Mouse (Mus musculus) testis, postnatal 10 days (tissue): ENCODE results near the gene Rpp21.

Experiments
- DNase-seq: peaks from one replicate; pipeline ENCODE4 v3.0.0; 2021; ENCODE audit warnings: low spot score

Gene Rpp21

DNA sequence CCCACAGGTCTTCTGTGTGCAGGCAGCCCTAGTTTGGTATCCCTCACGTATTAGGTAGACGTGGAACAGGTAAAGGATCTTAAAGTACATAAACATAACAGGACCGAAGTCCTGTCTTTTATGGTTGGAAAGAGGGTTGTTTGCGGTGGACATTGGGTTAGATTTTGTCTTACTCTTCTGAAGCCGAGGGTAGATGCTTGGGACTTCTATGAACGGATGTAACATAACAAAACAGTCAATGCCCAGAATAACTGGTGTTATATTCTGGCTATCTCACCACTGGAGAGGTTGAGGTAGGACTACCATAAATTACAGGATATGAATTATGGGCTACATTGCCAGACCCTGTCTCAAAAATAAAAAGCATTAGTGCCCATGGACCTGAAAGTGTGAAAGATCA is at the start of gene Rpp21:
Rpp21 (minus strand) TSS at position 101 of the 400 bp plus-strand sequence.
- no peak for DNase-seq

DNA sequence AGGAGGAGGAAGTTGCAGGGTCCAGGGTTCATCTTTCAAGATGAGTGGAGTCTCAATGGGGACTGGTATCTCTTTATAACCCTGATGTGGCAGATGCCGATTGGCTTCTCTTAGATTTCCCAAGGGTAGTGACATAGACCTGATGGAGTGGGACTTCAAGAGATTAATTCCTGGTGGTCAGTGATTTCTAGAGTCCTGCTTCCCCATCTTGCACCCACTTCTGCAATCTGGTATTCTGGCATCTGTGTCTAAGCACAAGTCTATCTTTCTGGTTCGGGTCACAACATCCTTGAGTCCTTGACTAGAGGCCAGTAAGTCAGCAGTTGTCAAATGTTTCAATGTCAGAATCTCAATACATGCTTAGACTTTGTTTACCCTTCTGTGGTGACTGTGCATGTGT is 28.5 kb upstream of the Rpp21 start, which contains the start of gene H2-M10.2:
H2-M10.2 (minus strand) TSS at position 101 of the 400 bp plus-strand sequence.
- DNase-seq, result no peak

GRCm38 (mm10) chr17:36281521-36282245 is 23.8 kb upstream of the Rpp21 start:
- DNase-seq, result peak; percentile 7

DNA sequence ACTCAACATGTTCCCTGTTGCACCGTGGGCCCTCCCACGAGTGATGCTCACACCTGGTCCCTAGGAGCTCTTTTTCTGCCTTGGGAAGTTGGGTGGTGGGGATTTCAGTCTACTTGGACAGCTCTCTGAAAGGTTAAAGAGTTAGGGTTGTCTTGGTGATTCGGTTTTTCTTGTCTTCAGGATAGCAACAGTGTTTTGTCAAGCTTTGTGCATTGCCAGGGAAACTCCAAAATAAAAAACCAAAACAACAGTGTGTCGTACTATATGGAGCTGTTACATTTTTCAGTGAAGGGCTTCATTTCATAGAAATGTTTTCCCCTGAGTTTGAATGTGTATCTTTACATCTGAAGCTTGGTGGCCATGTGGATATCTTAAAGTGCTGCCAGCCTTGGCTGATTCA is 16.9 kb upstream of the Rpp21 start:
- no peak for DNase-seq

- no peak for DNase-seq
These were observed 15.9 kb upstream of the Rpp21 start for GRCm38 (mm10) chr17:36273796-36274195.

DNA sequence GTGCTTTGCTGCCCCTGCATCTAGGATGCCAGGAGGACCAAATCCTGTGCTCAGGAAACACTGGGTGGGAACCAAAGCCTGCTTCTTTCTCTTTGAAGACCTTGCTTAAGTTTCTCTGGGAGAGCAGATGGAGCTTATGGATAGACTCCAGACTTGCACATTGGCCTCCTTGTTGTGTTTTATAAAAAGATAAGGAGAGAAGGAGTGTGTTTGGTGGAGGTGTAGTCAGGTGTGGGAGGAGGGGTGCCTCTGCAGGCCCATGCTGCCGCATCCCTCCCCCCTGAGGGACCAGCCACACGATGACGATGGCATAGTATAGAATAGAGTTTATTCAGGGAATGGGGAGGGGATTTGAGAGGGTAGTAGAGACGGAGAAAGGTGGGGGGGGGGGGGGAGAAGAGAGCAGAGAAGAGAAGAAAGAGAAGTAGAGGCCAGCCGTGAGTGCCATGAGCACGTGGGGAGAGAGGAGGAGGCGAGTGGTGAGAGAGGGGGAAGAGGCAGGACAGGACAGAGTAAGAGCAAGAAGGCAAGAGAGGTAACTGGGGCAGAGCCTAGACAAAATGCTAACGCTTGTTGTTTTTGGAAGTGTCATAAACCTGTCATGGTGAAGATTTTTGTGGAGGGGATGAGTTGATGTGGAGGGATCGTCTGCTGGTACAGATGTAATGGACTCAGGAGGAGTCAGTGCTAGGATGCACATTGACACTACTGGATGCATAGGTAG is 14.9 kb upstream of the Rpp21 start:
- no peak for DNase-seq

GRCm38 (mm10) chr17:36271586-36272256 is 13.9 kb upstream of the Rpp21 start, which contains the start of gene Trim39:
TSS of gene Trim39 (minus strand) at chr17:36272247.
- DNase-seq, result no peak

- peak; percentile 91 for DNase-seq
These were observed 13.2 kb upstream of the Rpp21 start for GRCm38 (mm10) chr17:36270956-36271585.

DNA sequence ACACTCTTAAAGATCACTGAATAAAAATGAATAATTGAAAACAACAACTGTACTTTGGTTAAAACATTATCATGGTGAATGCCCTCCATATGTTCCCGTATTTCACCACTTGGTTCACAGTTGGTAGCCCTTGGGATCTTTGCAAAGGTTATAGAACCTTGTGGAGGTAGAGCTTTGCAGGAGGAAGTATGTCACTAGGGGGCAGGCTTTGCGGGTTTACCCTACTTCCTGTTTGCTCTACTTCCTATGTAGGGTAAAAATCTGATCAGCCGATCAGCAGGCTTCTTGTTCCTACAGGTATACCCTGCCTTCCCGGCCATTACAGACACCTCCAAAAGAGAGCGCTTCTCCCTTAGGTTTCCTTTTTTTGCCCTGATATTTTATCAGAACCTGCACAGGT is 8.0 kb upstream of the Rpp21 start:
- DNase-seq, result no peak

DNA sequence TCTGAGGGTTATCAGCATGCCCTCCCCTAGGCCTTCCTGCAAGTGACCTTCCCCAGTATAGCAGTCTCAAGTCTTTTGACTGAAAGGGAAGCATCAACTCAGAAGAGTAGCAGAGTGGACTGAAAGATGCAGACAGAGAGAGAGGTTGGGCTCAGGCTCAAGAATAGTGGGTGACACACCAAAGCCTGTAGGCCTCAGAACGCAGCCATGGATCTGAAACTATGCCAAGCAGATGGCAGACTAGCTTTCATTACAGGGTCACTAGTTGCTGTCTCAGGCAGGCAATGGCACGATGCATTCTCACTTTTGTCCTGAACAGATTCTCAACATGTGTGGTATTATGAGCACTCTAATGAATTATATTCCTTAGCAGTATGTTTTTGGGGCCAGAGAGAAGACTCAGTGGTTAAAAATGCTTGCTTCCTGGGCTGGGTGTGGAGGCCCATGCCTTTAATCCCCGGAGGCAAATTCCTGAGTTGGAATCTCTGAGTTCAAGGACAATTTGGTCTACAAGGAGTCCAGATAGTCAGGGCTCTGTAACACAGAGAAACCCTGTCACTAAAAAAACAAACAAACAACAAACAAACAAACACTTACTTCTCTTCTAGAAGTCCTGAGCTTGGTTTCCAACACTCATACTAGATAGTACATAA is 6.5 kb upstream of the Rpp21 start:
- DNase-seq, result no peak

DNA sequence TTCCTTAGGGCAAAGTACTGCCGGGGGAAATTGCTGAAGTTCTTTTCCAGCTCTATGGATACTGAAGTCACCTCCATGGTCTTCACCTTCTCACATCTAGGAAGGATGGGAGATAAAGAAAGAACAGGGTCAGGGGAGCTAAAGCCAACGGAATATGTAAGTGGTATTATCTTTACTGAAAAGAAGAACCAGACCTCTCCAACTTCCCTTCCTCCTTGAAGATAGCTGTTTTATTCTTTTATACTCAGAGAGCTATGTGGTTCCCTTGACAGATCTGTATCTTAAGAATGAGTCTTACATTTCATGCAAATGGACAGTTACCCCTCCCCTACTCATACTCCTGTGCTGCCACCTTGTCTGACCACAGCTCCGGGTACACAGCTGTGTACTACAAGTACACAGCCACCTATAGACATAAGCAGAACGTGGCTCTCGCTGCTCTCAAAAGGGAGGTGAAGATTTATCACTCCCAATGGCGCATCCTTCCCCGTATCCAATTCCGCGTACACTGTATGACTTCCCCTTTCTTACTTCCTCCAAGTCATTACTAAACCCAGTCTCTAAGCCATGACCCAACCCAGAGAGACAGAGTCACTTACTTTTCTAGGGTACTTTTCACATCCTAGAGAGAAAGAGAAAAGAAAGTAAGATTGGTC is 3.8 kb upstream of the Rpp21 start:
- no peak for DNase-seq

DNA sequence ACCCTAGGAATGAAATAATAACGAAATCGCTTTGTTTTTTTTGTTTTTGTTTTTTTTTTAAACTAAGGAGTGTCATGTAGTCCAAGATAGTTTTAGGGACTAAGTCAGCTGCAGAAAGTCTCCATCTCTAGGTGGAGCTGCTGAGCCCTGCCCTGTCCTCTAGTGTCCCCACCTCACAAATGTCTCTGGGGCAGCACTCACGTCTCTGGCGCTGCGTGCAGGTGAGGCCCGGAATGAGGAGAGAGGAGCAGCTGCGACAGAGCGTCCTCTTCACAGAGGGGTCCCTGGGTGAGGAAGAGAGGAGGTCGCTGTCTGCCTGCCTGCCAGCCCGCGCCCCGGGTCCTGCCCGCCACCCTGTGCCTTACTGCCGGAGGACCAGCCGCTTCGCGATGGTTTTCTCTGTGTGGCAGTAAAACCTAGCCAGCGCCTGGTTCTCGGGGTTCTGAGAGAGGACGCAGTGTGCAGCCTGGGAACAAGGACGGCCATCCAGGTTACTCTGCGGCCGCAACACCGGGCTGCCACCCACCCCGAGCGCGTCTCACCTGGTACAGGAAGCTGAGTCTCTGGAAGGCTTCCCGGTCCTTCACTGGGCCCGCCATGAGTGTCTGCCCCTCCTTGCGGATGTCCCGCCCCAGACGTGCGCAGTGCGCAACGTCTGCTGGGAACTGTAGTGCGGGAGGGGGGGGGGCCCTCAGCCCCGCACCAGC is 475 bp downstream of the Rpp21 start:
- DNase-seq, result peak; percentile 78

DNA sequence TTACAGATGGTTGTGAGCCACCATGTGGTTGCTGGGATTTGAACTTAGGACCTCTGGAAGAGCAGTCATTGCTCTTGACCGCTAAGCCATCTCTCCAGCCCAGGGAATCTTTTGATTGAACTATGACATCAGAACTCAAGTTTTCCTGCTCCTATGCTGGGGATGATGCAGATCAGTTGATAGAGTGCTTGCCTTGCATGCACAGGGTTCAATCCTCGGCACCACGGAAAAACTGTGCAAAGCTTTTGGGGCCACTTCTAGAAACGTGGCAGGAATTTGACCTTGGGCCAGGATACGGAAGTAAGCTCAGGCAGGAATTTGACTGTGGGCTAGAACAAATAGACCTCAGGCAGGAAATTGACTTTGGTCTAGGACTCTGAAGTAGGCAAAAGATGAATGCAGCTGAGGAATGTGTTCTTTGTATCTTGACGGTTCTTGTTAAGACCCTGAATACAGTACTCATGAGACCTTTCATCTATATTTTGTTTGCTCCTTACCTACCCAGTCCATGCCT is 4.7 kb downstream of the Rpp21 start:
- DNase-seq, result no peak

DNA sequence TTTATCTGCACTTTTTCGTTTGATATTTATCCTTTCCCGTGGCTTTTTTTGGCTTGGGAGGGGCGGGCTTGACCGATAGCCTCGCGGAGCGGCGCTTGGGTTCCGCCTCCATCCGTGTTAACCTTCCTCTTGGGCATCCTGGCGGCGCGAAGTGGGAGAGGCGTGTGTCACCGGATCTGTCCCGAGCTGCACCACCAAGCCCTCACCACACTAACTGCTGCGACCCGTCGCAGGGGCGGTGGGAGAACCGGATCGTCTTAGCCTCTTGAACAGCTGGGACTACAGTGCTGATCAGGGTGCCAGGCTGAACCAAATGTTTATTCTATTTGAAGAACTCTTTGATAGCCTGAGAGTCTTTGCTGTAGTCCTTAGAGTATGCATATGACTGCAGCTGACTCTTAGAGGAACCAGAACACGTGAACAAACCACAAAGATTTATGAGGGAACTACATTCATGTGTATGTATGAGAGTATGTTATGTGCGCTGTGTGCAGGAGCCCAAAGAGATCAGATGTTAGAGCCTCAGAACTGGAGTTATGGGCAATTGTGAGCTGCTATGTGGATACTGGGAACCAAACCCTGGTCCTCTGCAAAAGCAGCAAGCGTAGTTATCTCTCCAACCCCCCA is 5.5 kb downstream of the Rpp21 start:
- no peak for DNase-seq

DNA sequence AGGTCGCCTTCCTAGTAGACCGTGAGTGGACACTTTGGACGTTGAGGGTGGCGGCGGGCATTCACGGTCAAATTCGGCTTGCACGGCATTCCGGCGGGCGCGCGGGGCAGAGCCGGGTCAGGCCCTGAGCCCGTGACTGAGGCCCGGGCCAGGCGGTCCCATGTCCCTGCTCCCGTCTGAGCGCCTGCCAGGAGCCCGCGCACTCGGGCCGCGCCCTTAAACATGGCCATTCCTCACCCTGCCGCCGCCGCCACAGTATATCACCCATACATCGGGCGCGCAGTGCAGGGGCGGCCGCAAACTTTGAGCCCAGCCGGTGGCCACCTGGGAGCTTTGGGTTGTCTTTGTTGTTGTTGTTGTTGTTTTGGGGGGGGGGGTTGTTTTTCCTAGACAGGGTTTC is 9.0 kb downstream of the Rpp21 start:
- DNase-seq, result no peak

GRCm38 (mm10) chr17:36245741-36246140 is 12.1 kb downstream of the Rpp21 start:
- DNase-seq, result no peak

DNA sequence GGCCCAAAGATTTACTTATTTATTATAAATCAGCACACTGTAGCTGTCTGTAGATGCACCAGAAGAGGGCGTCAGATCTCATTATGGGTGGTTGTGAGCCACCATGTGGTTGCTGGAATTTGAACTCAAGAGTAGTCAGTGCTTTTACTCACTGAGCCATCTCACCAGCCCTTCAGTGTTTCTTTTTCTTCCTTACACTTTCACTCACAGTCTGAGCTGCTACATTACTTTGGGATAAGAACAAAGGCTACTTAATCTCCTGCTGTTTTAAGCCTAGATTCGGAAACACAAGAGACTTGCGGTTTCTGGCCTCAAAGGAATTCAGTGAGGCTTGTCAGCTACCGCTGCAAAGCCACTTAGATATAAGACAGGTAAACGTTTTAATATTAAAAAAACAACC is 13.8 kb downstream of the Rpp21 start:
- DNase-seq, result no peak

DNA sequence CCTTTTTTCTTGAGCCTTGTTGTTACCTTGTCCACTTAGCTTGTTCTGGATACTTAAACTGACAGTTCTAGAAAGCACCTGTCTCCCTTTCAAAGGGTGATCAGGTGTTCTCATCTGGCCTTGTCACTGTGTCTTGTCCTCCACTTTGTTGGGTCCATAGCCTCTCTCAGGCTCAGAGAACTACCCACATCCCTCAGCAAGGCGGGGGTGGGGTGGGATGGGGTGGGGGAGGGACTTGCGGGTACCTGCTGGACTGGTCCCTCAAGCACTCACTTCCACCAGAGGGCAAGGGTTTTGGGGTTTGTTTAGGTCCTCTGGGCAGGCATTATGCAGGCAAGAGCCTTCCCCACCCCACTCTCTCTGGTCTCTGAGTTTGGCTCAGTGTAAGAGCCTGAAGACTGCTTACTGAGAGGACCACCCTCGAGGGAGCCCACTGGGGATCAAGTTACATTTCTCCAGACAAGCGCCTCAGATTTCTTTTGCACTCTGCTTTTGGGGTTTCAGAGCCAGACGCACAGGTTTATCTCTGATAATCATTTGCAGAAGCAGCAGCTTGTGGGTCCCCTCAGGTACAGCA is 17.1 kb downstream of the Rpp21 start:
- no peak for DNase-seq

DNA sequence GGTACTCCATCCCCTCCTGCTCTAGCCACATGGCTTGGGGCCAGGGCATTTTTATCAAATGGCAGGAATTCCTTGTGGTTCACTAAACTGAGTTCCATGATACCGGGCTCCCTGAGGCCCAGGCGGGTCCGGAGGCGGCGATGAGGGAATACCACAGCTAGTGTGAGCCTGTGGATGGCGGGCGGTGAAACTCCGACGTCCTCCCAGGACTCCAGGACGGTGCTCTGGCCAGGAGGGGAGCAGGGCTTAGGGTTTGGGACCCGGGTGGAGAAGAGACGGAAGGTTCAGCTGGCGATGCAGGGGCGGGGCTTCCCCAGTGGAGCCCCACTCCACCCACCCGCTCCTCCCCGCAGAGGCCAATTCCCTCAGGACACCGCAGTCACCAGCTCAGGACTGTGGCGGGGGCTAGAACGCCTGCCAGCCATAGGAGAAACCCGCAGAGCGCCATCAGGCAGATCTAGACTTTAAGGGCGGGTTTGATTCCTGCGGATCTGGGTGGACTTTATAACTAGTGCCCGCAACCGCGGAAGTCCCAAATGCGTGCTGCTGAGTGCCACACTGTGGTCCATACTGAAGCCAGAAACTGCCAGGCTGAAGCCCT is 20.4 kb downstream of the Rpp21 start:
- peak; percentile 57 for DNase-seq
